Comparison of ENCODE assay signal across 9 mouse cellular contexts in genomic region chr12:24644125-24644571, GRCm38 (mm10). TPM values are rescaled to one million over a fixed set of nuclear protein-coding genes. Genes with fewer than 3 reads are reported as not detected.
DNase-seq lines count a peak whose midpoint lies in the region; ATAC-seq and TF ChIP-seq lines count a peak whose summit lies in the region.
"Had no signal": no experiment of that assay in that cellular context is flagged by ENCODE, and none has a peak within 500 bp of the region (broad histone marks: within the 10 kb centered on the region; RNA-seq: fewer than 3 reads in every experiment).

No protein-coding gene starts in this region.

- no peak overlapping the region for H3K27ac ChIP-seq in kidney, embryonic 16.5 days (ENCODE audit: low read length)
- H3K27ac ChIP-seq in spleen, adult 2 months (ENCODE audit: insufficient read depth, low read length): peak overlapping the region; percentile 66; the same call in 1 of the 2 replicates

- H3K4me3 ChIP-seq in kidney, embryonic 16.5 days (ENCODE audit: low read length): no peak overlapping the region
- H3K4me3 ChIP-seq in spleen, adult 2 months (ENCODE audit: extremely low read depth, insufficient read depth, insufficient read length): no peak overlapping the region

- no peaks in the 10 kb centered on the region for H3K9me3 ChIP-seq in kidney, embryonic 16.5 days (ENCODE audit: low read length)

- H3K27me3 ChIP-seq in kidney, embryonic 16.5 days (ENCODE audit: insufficient read depth, low read length): no peaks in the 10 kb centered on the region
- no peaks in the 10 kb centered on the region for H3K27me3 ChIP-seq in spleen, adult 2 months (ENCODE audit: control insufficient read depth, insufficient read depth, low read length)

- H3K4me2 ChIP-seq in kidney, embryonic 16.5 days (replicated peaks; ENCODE audit: low read depth, low read length): no peak overlapping the region

- 0 out of 2 replicates have a peak, but pooled peaks have one; percentile 46 for ATAC-seq in kidney, embryonic 16.5 days (ENCODE audit: low FRiP score, low TSS enrichment)
- ATAC-seq: hindbrain, embryonic 16.5 days had no signal

- TF ChIP-seq POLR2A in spleen, adult 2 months (IDR thresholded peaks at IDR 0.05; ENCODE audit: low read depth, low read length): no peak

- no peaks in the 10 kb centered on the region for H3K36me3 ChIP-seq in kidney, embryonic 16.5 days (ENCODE audit: insufficient read depth, low read length)
- no peaks in the 10 kb centered on the region for H3K36me3 ChIP-seq in spleen, adult 2 months (ENCODE audit: control insufficient read depth, insufficient read depth, low read length)

- DNase-seq in kidney, adult 18-20 months: no peak
- peak; percentile 86 for DNase-seq in c-Kit-positive CD71-positive TER-119-negative erythroid progenitor cells, embryonic 14.5 days (ENCODE audit: low read depth)
- DNase-seq in liver: peak; percentile 85
- DNase-seq in spleen, adult 2 months (ENCODE audit: low read depth in 1 of 2, low spot score in 2 of 2): peak in 1 of 2 experiments; percentile 23
- no peak for DNase-seq in right cerebral cortex, postnatal 4 days
- no peak for DNase-seq in ovary, postnatal 14 days (ENCODE audit: low spot score)
- DNase-seq in urinary bladder, postnatal 25 days (ENCODE audit: low spot score): no peak

- no peak overlapping the region for H3K9ac ChIP-seq in kidney, embryonic 16.5 days (replicated peaks; ENCODE audit: low read length)

- WGBS in kidney, embryonic 16.5 days: 19% methylated on average over 1 of the region's 1 CpGs
- WGBS in spleen, adult 2 months: 14% methylated on average over 1 of the region's 1 CpGs

- TF ChIP-seq CTCF in spleen, adult 2 months (IDR thresholded peaks at IDR 0.05; ENCODE audit: extremely low read depth, insufficient read depth, insufficient read length, insufficient replicate concordance): no peak

- H3K4me1 ChIP-seq in kidney, embryonic 16.5 days (ENCODE audit: insufficient read depth, low read length): peaks cover 7% of the 10 kb centered on the region
- H3K4me1 ChIP-seq in spleen, adult 2 months (ENCODE audit: control insufficient read depth, insufficient read depth, insufficient read length): peaks cover 10% of the 10 kb centered on the region

RNA-seq across cellular contexts. Expression of gene Klf11, which starts 6.9 kb away (rescaled TPM):
- 15.6 and 17.0 TPM in 2 replicates for polyA plus RNA-seq in kidney, embryonic 16.5 days (2015; fragmentation: Nextera tagmentation; extraction: Ambion mirVana)
- 8.2 and 15.3 TPM in 2 replicates for polyA plus RNA-seq in spleen, adult 2 months (2012; rRNA removed)

RNA-seq across cellular contexts. Expression of gene Cys1, which starts 37.5 kb away (rescaled TPM):
- polyA plus RNA-seq in kidney, embryonic 16.5 days (2015; fragmentation: Nextera tagmentation; extraction: Ambion mirVana): 11.1 and 13.2 TPM in 2 replicates
- polyA plus RNA-seq in spleen, adult 2 months (2012; rRNA removed): 2.2 and 2.7 TPM in 2 replicates

Comparison
In these comparisons a context has a peak if more than half of its experiments do, and no peak if none do; other contexts are left out.
1. DNase-seq: peak in c-Kit-positive CD71-positive TER-119-negative erythroid progenitor cells, embryonic 14.5 days (single experiment) and liver (single experiment); none in kidney, adult 18-20 months (single experiment), right cerebral cortex, postnatal 4 days (single experiment), ovary, postnatal 14 days (single experiment) and urinary bladder, postnatal 25 days (single experiment).